Mouse (Mus musculus) right cerebral cortex, adult 18-20 months (tissue): ENCODE data around the gene Shc1.
"Not testable (repeated sequence)": the region's sequence is repeated elsewhere in the genome, so short reads cannot be mapped to it uniquely, and the experiment has no call there.

Source experiments
- DNase-seq: peaks from one replicate; pipeline ENCODE4 v3.0.0; 2022; ENCODE audit warnings: mixed read lengths

The Shc1 gene

GRCm38 (mm10) chr3:89419571-89419970 is 1.3 kb downstream of the Shc1 start:
- DNase-seq = no peak

- DNase-seq = no peak
These were observed 1.7 kb downstream of the Shc1 start for GRCm38 (mm10) chr3:89419981-89420380.

GRCm38 (mm10) chr3:89420421-89420820 is 2.2 kb downstream of the Shc1 start:
- DNase-seq = no peak

- DNase-seq = peak; percentile 88
These were observed 2.9 kb downstream of the Shc1 start for GRCm38 (mm10) chr3:89421002-89421774.

GRCm38 (mm10) chr3:89421810-89422473 is 3.7 kb downstream of the Shc1 start:
- no peak for DNase-seq

- DNase-seq = no peak
These were observed 4.4 kb downstream of the Shc1 start for GRCm38 (mm10) chr3:89422556-89423205.

GRCm38 (mm10) chr3:89424416-89425140 is 6.3 kb downstream of the Shc1 start:
- no peak for DNase-seq

- no peak for DNase-seq
These were observed 6.9 kb downstream of the Shc1 start for GRCm38 (mm10) chr3:89425141-89425525.

- no peak for DNase-seq
These were observed 7.6 kb downstream of the Shc1 start for GRCm38 (mm10) chr3:89425876-89426275.

- not testable (repeated sequence) for DNase-seq
These were observed 10.8 kb downstream of the Shc1 start for GRCm38 (mm10) chr3:89429021-89429420.

- peak; percentile 99 for DNase-seq
These were observed 12.2 kb downstream of the Shc1 start, which contains the start of gene Pygo2 for GRCm38 (mm10) chr3:89430171-89431159. Gene Pygo2 (plus strand): TSS chr3:89430214.

GRCm38 (mm10) chr3:89432606-89433005 is 14.4 kb downstream of the Shc1 start:
- DNase-seq = no peak

GRCm38 (mm10) chr3:89434532-89434931 is 16.3 kb downstream of the Shc1 start:
- DNase-seq = no peak

GRCm38 (mm10) chr3:89435041-89435440 is 16.8 kb downstream of the Shc1 start:
- DNase-seq = no peak

- DNase-seq = no peak
These were observed 18.2 kb downstream of the Shc1 start, which contains the start of gene Pbxip1 for GRCm38 (mm10) chr3:89436176-89437113. Gene Pbxip1 (plus strand): TSS chr3:89436706.

GRCm38 (mm10) chr3:89437269-89437668 is 19.0 kb downstream of the Shc1 start:
- no peak for DNase-seq

- no peak for DNase-seq
These were observed 22.4 kb downstream of the Shc1 start for GRCm38 (mm10) chr3:89440691-89441090.

GRCm38 (mm10) chr3:89448720-89449537 is 30.7 kb downstream of the Shc1 start:
- no peak for DNase-seq

- peak; percentile 76 for DNase-seq
These were observed 31.3 kb downstream of the Shc1 start for GRCm38 (mm10) chr3:89449541-89449940.

GRCm38 (mm10) chr3:89451916-89452315 is 33.7 kb downstream of the Shc1 start:
- no peak for DNase-seq
